28 mouse cellular contexts compared by ENCODE assay signal in the genomic region with DNA sequence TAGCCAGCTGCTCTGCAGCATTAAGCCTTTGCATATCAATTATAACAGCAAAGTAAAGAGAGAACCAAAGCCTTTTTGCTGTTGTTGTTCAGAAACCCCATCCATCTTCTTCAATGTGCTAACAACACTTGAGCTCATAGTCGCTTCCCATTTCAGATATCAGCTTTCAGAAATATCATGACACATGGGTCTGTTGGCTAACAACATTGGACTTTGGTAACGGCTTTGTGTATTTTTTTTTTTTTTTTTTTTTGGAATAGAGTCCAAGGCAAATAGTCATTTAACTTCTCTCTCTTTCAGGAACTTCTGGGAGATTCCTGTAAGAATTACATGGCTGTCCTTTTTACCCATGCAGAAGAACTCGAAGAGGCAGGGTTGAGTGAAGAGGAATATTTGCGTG. TPM values are rescaled to one million over a fixed set of nuclear protein-coding genes. Genes with fewer than 3 reads are reported as not detected.
DNase-seq lines count a peak whose midpoint lies in the region; ATAC-seq and TF ChIP-seq lines count a peak whose summit lies in the region.
"Had no signal": no experiment of that assay in that cellular context is flagged by ENCODE, and none has a peak within 500 bp of the region (broad histone marks: within the 10 kb centered on the region; RNA-seq: fewer than 3 reads in every experiment).

No protein-coding gene starts in this region.

- peak; percentile 92 for DNase-seq in liver, adult 2 months (ENCODE audit: extremely low read depth, low read depth, low spot score)
- no peak for DNase-seq in liver, postnatal 0 days
- DNase-seq in NIH3T3 (ENCODE audit: low read depth) (peak; percentile 40), adipocyte (ENCODE audit: low spot score) (peak; percentile 46)
- DNase-seq in layer of hippocampus, adult 2 months (ENCODE audit: low spot score in 2 of 2): no peak
- DNase-seq in B cell, adult 2 months: no peak
- DNase-seq: adrenal gland, adult 2 months; adrenal gland, adult 8-10 months; adrenal gland, postnatal 10 days; adrenal gland, postnatal 14 days; adrenal gland, postnatal 25 days; adrenal gland, postnatal 36 days; cerebellum, adult 11 months; cerebellum, adult 11-12 months; cerebellum, adult 18-20 months; cerebellum, adult 2 months; cerebellum, adult 8-10 months; cerebellum, adult 9-10 months had no signal

- no peak for TF ChIP-seq EP300 in liver, postnatal 0 days (IDR thresholded peaks at IDR 0.05; ENCODE audit: low read depth)

- H3K36me3 ChIP-seq in liver, adult 2 months (ENCODE audit: control insufficient read depth, insufficient read depth, low read length): no peaks in the 10 kb centered on the region
- H3K36me3 ChIP-seq in liver, postnatal 0 days (replicated peaks; ENCODE audit: insufficient read depth, low read length): no peaks in the 10 kb centered on the region
- H3K36me3 ChIP-seq: G1E had no signal

- 16% methylated on average over 4 of the region's 4 CpGs for WGBS in liver, adult 2 months
- WGBS in liver, postnatal 0 days (ENCODE audit: insufficient replicate concordance): 61% methylated on average over 4 of the region's 4 CpGs

- no peak for TF ChIP-seq CTCF in liver, adult 2 months (IDR thresholded peaks at IDR 0.05; ENCODE audit: low read depth, low read length)
- no peak for TF ChIP-seq CTCF in liver, postnatal 0 days (IDR thresholded peaks at IDR 0.05; ENCODE audit: low read depth)
- TF ChIP-seq CTCF in layer of hippocampus, adult 2 months (conservative IDR thresholded peaks at IDR 0.05): no peak

- H3K9ac ChIP-seq in liver, adult 2 months (ENCODE audit: low read depth, low read length): no peak overlapping the region
- no peak overlapping the region for H3K9ac ChIP-seq in liver, postnatal 0 days (replicated peaks)

- peaks cover 3% of the 10 kb centered on the region; the same call in 1 of the 2 replicates for H3K4me1 ChIP-seq in liver, adult 2 months (ENCODE audit: control insufficient read depth, insufficient read depth, low read length)
- no peaks in the 10 kb centered on the region; the same call in 1 of the 2 replicates for H3K4me1 ChIP-seq in liver, postnatal 0 days (ENCODE audit: insufficient read depth)

- H3K4me2 ChIP-seq in liver, postnatal 0 days (ENCODE audit: low read depth, low read length): no peak overlapping the region

- no peak for ATAC-seq in liver, postnatal 0 days
- ATAC-seq: activated CD4-positive, CD25-positive, alpha-beta regulatory T cell, adult 4 months; CD4-positive, CD25-positive, alpha-beta regulatory T cell, adult 4 months; Patski had no signal

- H3K4me3 ChIP-seq in liver, adult 2 months (ENCODE audit: insufficient read depth, low read depth, low read length): no peak overlapping the region
- no peak overlapping the region for H3K4me3 ChIP-seq in liver, postnatal 0 days (ENCODE audit: low read depth, low read length)
- no peak overlapping the region for H3K4me3 ChIP-seq in layer of hippocampus, adult 2 months

- H3K27ac ChIP-seq in liver, adult 2 months (replicated peaks; ENCODE audit: insufficient read depth, low read depth, low read length): peak overlapping the region; percentile 69
- no peak overlapping the region for H3K27ac ChIP-seq in liver, postnatal 0 days (ENCODE audit: low read depth)
- no peak overlapping the region for H3K27ac ChIP-seq in layer of hippocampus, adult 2 months

- TF ChIP-seq POLR2A in liver, adult 2 months (IDR thresholded peaks at IDR 0.05; ENCODE audit: extremely low read depth, insufficient read depth, low read length): no peak

- no peaks in the 10 kb centered on the region for H3K79me2 ChIP-seq in liver, adult 2 months (ENCODE audit: control insufficient read depth, insufficient read depth, low read length)

- H3K9me3 ChIP-seq in liver, postnatal 0 days (ENCODE audit: low read length): no peaks in the 10 kb centered on the region
- H3K9me3 ChIP-seq: G1E had no signal

- no peaks in the 10 kb centered on the region for H3K27me3 ChIP-seq in liver, adult 2 months (ENCODE audit: control insufficient read depth, insufficient read depth, low read length)
- H3K27me3 ChIP-seq in liver, postnatal 0 days (ENCODE audit: insufficient read depth, low read length): no peaks in the 10 kb centered on the region
- H3K27me3 ChIP-seq: CH12.LX, Patski had no signal

RNA-seq across cellular contexts. Expression of a gene that starts 14.5 kb away (rescaled TPM):
- total RNA-seq in liver, adult 2 months (2014; rRNA removed): 5.3 and 9.1 TPM in 2 replicates
- 2.2 and 3.6 TPM in 2 replicates for polyA plus RNA-seq in liver, adult 2 months (2012; rRNA removed)
- 5.1 and 5.6 TPM in 2 replicates for polyA plus RNA-seq in liver, postnatal 0 days (2015; fragmentation: Nextera tagmentation; extraction: Ambion mirVana)
- not detected for total RNA-seq in layer of hippocampus, adult 2 months (2021)
- total RNA-seq: adrenal gland, adult 18-20 months; adrenal gland, adult 2 months; adrenal gland, adult 8-10 months; adrenal gland, postnatal 25 days; adrenal gland, postnatal 36 days; CH12.LX; ES-E14; MEL had no signal
- polyA plus RNA-seq: activated CD4-positive, CD25-positive, alpha-beta regulatory T cell, adult 4 months; adrenal gland, adult 2 months; brain, embryonic 14.5 days; C2C12; cerebellum, adult 2 months; G1E; Patski had no signal

RNA-seq across cellular contexts. Expression of a gene that starts 39.9 kb away (rescaled TPM):
- total RNA-seq in liver, adult 2 months (2014; rRNA removed): 10.5 and 10.7 TPM in 2 replicates
- polyA plus RNA-seq in liver, adult 2 months (2012; rRNA removed): 2.5 and 2.7 TPM in 2 replicates
- polyA plus RNA-seq in liver, postnatal 0 days (2015; fragmentation: Nextera tagmentation; extraction: Ambion mirVana): 4.4 and 5.0 TPM in 2 replicates
- total RNA-seq in layer of hippocampus, adult 2 months (2021): 10 to 100 TPM; 34.0 to 36.8 TPM

RNA-seq across cellular contexts. Expression of a gene that starts 40.1 kb away (rescaled TPM):
- total RNA-seq in liver, adult 2 months (2014; rRNA removed): 32.7 and 37.7 TPM in 2 replicates
- 7.0 and 9.8 TPM in 2 replicates for polyA plus RNA-seq in liver, adult 2 months (2012; rRNA removed)
- polyA plus RNA-seq in liver, postnatal 0 days (2015; fragmentation: Nextera tagmentation; extraction: Ambion mirVana): 28.2 and 29.8 TPM in 2 replicates
- 10 to 100 TPM; 62.7 to 63.1 TPM for total RNA-seq in layer of hippocampus, adult 2 months (2021)

Comparison
In these comparisons a context has a peak if more than half of its experiments do, and no peak if none do; other contexts are left out.
1. DNase-seq: peak in liver, adult 2 months (single experiment), NIH3T3 (single experiment) and adipocyte (single experiment); none in liver, postnatal 0 days (single experiment), layer of hippocampus, adult 2 months (0 of 2) and B cell, adult 2 months (0 of 2).